Comparison of ENCODE assay signal across 9 mouse cellular contexts in the genomic region with DNA sequence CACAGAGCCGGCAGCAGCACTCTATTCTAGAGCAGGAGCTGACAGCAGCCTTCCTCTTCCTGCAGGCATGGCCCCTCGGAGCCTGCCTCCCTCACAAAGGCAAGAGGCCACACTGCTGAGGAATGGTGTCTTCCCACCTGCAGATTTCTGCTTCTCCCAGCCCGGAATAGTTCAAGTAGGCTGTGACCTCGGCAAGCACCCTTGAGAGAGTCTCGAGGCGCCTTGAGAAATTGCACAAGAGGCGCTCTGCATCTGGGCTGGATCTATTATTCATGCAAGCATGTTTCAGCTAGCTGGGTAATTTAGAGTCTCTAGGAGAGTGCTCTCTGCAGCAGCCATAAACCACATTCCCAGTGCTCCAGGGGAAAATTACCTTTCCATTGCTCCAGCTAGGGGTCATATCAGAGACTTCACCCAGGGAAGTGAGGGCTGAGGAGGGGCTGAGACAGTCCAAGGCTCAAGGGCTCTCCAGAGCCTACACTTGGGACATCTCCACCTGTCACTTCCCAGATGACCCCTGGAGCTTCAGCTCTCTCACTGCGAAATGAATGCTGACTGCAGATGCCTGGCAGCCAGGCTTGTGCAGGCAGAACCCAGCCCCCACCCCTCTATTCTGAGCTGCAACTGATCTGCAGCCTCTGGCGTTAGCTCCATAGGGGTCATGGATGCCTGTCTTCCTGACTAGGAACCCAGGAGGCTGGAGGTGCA.
DNase-seq lines count a peak whose midpoint lies in the region; ATAC-seq lines count a peak whose summit lies in the region.
"Had no signal": no experiment of that assay in that cellular context is flagged by ENCODE, and none has a peak within 500 bp of the region (broad histone marks: within the 10 kb centered on the region; RNA-seq: fewer than 3 reads in every experiment).

No protein-coding gene starts in this region.

- H3K4me2 ChIP-seq in hindbrain, embryonic 15.5 days: peak overlapping the region; percentile 33
- H3K4me2 ChIP-seq in lung, embryonic 15.5 days: peak overlapping the region; percentile 42

- ATAC-seq in hindbrain, embryonic 15.5 days (ENCODE audit: low FRiP score, low read depth): peak; percentile 83
- ATAC-seq in lung, embryonic 15.5 days (ENCODE audit: borderline replicate concordance, extremely low read depth, low FRiP score, low TSS enrichment): peak; percentile 44
- ATAC-seq in erythroblast, adult 5-6 weeks (replicated peaks; ENCODE audit: low FRiP score, poor library complexity, severe bottlenecking): no peak

- peaks cover 25% of the 10 kb centered on the region for H3K4me1 ChIP-seq in hindbrain, embryonic 15.5 days (replicated peaks)
- H3K4me1 ChIP-seq in lung, embryonic 15.5 days: peaks cover 16% of the 10 kb centered on the region

- WGBS in hindbrain, embryonic 15.5 days: under 1% methylated on average over 9 of the region's 9 CpGs
- WGBS in lung, embryonic 15.5 days: 3% methylated on average over 9 of the region's 9 CpGs

- peak; percentile 15 for DNase-seq in kidney, adult 9 months
- DNase-seq in kidney, postnatal 14 days: no peak
- DNase-seq in embryo, embryonic 10.5 days (ENCODE audit: low spot score): peak; percentile 36
- DNase-seq in right cerebral cortex, adult 18-20 months: peak; percentile 64
- no peak for DNase-seq in gastrocnemius, adult 8-10 months (ENCODE audit: low spot score in 2 of 2)

- H3K4me3 ChIP-seq in hindbrain, embryonic 15.5 days: no peak overlapping the region
- H3K4me3 ChIP-seq in lung, embryonic 15.5 days: no peak overlapping the region; the same call in 1 of the 2 replicates
- H3K4me3 ChIP-seq: myocyte had no signal

- no peaks in the 10 kb centered on the region for H3K27me3 ChIP-seq in hindbrain, embryonic 15.5 days
- H3K27me3 ChIP-seq in lung, embryonic 15.5 days: no peaks in the 10 kb centered on the region; the same call in 1 of the 2 replicates

- no peaks in the 10 kb centered on the region for H3K9me3 ChIP-seq in hindbrain, embryonic 15.5 days
- no peaks in the 10 kb centered on the region for H3K9me3 ChIP-seq in lung, embryonic 15.5 days

- peak overlapping the region; percentile 94 for H3K27ac ChIP-seq in hindbrain, embryonic 15.5 days (replicated peaks)
- no peak overlapping the region for H3K27ac ChIP-seq in lung, embryonic 15.5 days

- H3K36me3 ChIP-seq in hindbrain, embryonic 15.5 days: no peaks in the 10 kb centered on the region
- H3K36me3 ChIP-seq in lung, embryonic 15.5 days: no peaks in the 10 kb centered on the region

- peak overlapping the region; percentile 28; the same call in 1 of the 2 replicates for H3K9ac ChIP-seq in hindbrain, embryonic 15.5 days
- H3K9ac ChIP-seq in lung, embryonic 15.5 days: no peak overlapping the region

Comparison
In these comparisons a context has a peak if more than half of its experiments do, and no peak if none do; other contexts are left out.
1. DNase-seq: peak in kidney, adult 9 months (single experiment), embryo, embryonic 10.5 days (single experiment) and right cerebral cortex, adult 18-20 months (single experiment); none in kidney, postnatal 14 days (single experiment) and gastrocnemius, adult 8-10 months (0 of 2).